Mouse (Mus musculus) cerebellum, adult 11-12 months (tissue): ENCODE results near the gene Olfr325.
"Not testable (repeated sequence)": the region's sequence is repeated elsewhere in the genome, so short reads cannot be mapped to it uniquely, and the experiment has no call there.

Source experiments
- DNase-seq: peaks from one replicate; pipeline ENCODE4 v3.0.0; 2022

Olfr325 gene

GRCm38 (mm10) chr11:58577430-58577829 lies at the start of gene Olfr325:
Olfr325 (plus strand) TSS chr11:58577730.
- DNase-seq = no peak

- not testable (repeated sequence) for DNase-seq
Measured at GRCm38 (mm10) chr11:58534736-58535135, 42.8 kb upstream of the Olfr325 start, which contains the start of gene Olfr330. Olfr330 (minus strand) TSS chr11:58534836.

- DNase-seq = no peak
Measured at GRCm38 (mm10) chr11:58546322-58546721, 31.2 kb upstream of the Olfr325 start, which contains the start of gene Olfr329-ps. Olfr329-ps (minus strand) TSS chr11:58546422.

GRCm38 (mm10) chr11:58555536-58555935 lies 22.0 kb upstream of the Olfr325 start, which contains the start of gene Olfr328:
Olfr328 (minus strand) TSS chr11:58555636.
- no peak for DNase-seq

GRCm38 (mm10) chr11:58570405-58570804 lies 7.1 kb upstream of the Olfr325 start, which contains the start of gene Olfr224:
Olfr224 (minus strand) TSS chr11:58570553.
- no peak for DNase-seq

GRCm38 (mm10) chr11:58578636-58579035 lies 1.1 kb downstream of the Olfr325 start:
- no peak for DNase-seq

GRCm38 (mm10) chr11:58587898-58588348 lies 10.4 kb downstream of the Olfr325 start:
- DNase-seq = no peak

GRCm38 (mm10) chr11:58588620-58589250 lies 11.2 kb downstream of the Olfr325 start:
- DNase-seq = no peak

- DNase-seq = no peak
Measured at GRCm38 (mm10) chr11:58594814-58595213, 17.3 kb downstream of the Olfr325 start, which contains the start of gene Olfr324. Olfr324 (plus strand) TSS chr11:58595114.

GRCm38 (mm10) chr11:58597837-58598236 lies 20.3 kb downstream of the Olfr325 start:
- no peak for DNase-seq

GRCm38 (mm10) chr11:58602062-58602461 lies 24.5 kb downstream of the Olfr325 start:
- DNase-seq = no peak

- no peak for DNase-seq
Measured at GRCm38 (mm10) chr11:58602800-58603560, 25.4 kb downstream of the Olfr325 start.

- no peak for DNase-seq
Measured at GRCm38 (mm10) chr11:58604688-58605087, 27.2 kb downstream of the Olfr325 start.

GRCm38 (mm10) chr11:58605228-58605627 lies 27.7 kb downstream of the Olfr325 start:
- DNase-seq = no peak

GRCm38 (mm10) chr11:58606177-58606919 lies 28.8 kb downstream of the Olfr325 start:
- no peak for DNase-seq

GRCm38 (mm10) chr11:58607030-58607429 lies 29.5 kb downstream of the Olfr325 start:
- DNase-seq = no peak

GRCm38 (mm10) chr11:58613359-58613758 lies 35.8 kb downstream of the Olfr325 start:
- DNase-seq = no peak

- DNase-seq = peak; percentile 2
Measured at GRCm38 (mm10) chr11:58614526-58614925, 37.0 kb downstream of the Olfr325 start.

- DNase-seq = no peak
Measured at GRCm38 (mm10) chr11:58615975-58616374, 38.4 kb downstream of the Olfr325 start, which contains the start of gene 2210407C18Rik. 2210407C18Rik (minus strand) TSS chr11:58616075.

- DNase-seq = no peak
Measured at GRCm38 (mm10) chr11:58618369-58618768, 40.8 kb downstream of the Olfr325 start.

- no peak for DNase-seq
Measured at GRCm38 (mm10) chr11:58618793-58619192, 41.3 kb downstream of the Olfr325 start.

- no peak for DNase-seq
Measured at GRCm38 (mm10) chr11:58626146-58626545, 48.6 kb downstream of the Olfr325 start.

- no peak for DNase-seq
Measured at GRCm38 (mm10) chr11:58630401-58630800, 52.9 kb downstream of the Olfr325 start, which contains the start of gene Olfr323. Olfr323 (minus strand) TSS chr11:58630501.
